Mouse (Mus musculus): ENCODE measurements around the gene Nsun7. TPM values are rescaled to one million over a fixed set of nuclear protein-coding genes. Genes with fewer than 3 reads are reported as not detected.

Gene Nsun7
- polyA plus RNA-seq, 1 experiment from 2014 or later: 2.6 TPM

DNA sequence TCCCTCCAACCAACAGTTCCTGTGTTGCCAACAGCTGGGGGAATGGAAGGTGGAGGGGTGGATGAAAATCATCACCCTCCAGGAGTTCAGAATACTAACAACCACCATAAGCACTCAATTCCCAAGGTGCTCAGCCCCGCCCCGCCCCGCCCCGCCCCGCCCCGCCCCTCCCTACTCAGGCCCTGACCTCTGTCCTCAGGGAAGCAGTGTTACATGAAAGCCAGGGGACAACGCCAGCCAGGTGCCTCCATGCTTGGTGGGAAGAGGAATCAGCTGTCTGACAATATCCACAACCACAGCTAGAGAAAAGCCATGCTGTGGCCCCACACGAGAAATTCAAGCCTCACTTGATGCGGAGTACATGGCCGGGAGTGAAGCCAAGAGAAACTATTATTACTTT, 82.2 kb downstream of the Nsun7 start:
- Histone ChIP-seq H3K27ac (no peak overlapping the region), H3K4me1 (peaks cover 44% of the 10 kb centered on the region), H3K36me3 (replicated peaks) (no peaks in the 10 kb centered on the region), H3K4me2 (no peak overlapping the region), H3K9ac (no peak overlapping the region), H3K27me3 (replicated peaks) (no peaks in the 10 kb centered on the region), H3K4me3 (no peak overlapping the region), H3K9me3 (no peaks in the 10 kb centered on the region)
- ATAC-seq (replicated peaks): no peak
- WGBS: 57% methylated on average over 10 of the region's 10 CpGs

DNA sequence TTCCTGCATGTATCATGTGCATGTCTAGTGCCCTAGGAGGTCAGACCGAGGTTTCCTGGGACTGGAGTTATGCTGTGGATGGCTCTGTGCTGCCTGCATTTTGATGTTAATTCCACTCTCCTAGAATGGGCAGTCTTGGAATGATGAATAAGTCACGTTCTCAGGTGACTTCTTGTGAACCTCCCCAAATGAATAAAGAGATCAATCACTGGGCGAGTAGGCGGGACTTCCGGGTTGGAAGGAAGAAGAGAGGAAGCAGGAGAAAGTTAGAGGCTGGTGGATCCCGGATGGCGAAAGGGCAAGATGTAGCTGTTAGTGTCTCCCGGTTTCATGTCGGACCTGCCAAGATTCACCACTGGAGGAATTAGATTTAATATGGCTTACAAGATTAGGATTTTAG, 82.6 kb downstream of the Nsun7 start:
- no peak overlapping the region for H3K27ac ChIP-seq
- H3K36me3 ChIP-seq (replicated peaks): no peaks in the 10 kb centered on the region
- H3K27me3 ChIP-seq (replicated peaks): no peaks in the 10 kb centered on the region
- WGBS: 70% methylated on average over 9 of the region's 9 CpGs
- no peak overlapping the region for H3K4me3 ChIP-seq
- H3K4me1 ChIP-seq: peaks cover 40% of the 10 kb centered on the region
- H3K9me3 ChIP-seq: no peaks in the 10 kb centered on the region
- no peak overlapping the region for H3K9ac ChIP-seq
- H3K4me2 ChIP-seq: no peak overlapping the region
- ATAC-seq (replicated peaks): no peak

DNA sequence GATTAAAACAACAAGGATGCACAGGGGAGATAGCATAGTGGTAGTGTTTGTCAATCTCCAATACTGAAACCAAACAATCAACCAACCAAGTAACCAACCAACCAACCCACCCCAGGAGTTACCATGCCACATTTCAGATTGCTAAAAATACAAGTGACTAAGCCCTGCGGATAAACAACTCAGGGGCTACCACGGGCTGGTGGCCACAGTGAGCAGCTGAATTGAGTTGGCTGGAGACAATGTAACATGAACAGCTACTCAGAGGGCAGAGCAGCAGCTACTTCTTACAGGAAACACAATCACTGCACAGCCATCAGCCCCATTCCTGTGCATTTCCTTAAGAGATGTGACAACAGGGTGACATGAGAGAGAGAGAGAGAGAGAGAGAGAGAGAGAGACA, 84.5 kb downstream of the Nsun7 start:
- H3K27ac ChIP-seq: no peak overlapping the region
- H3K27me3 ChIP-seq (replicated peaks): no peaks in the 10 kb centered on the region
- H3K36me3 ChIP-seq (replicated peaks): no peaks in the 10 kb centered on the region
- no peak for ATAC-seq (replicated peaks)
- H3K4me3 ChIP-seq: no peak overlapping the region
- peaks cover 21% of the 10 kb centered on the region for H3K4me1 ChIP-seq
- 60% methylated on average over 2 of the region's 2 CpGs for WGBS
- H3K4me2 ChIP-seq: no peak overlapping the region
- H3K9me3 ChIP-seq: no peaks in the 10 kb centered on the region
- H3K9ac ChIP-seq: no peak overlapping the region

- no peak for ATAC-seq (replicated peaks)
- no peak overlapping the region for H3K4me3 ChIP-seq
- no peaks in the 10 kb centered on the region for H3K36me3 ChIP-seq (replicated peaks)
- no peaks in the 10 kb centered on the region for H3K9me3 ChIP-seq
- H3K4me1 ChIP-seq: peaks cover 15% of the 10 kb centered on the region
- no peak overlapping the region for H3K27ac ChIP-seq
- WGBS: 56% methylated on average over 3 of the region's 3 CpGs
- H3K9ac ChIP-seq: no peak overlapping the region
- no peak overlapping the region for H3K4me2 ChIP-seq
- H3K27me3 ChIP-seq (replicated peaks): no peaks in the 10 kb centered on the region
Measured at GRCm38 (mm10) chr5:66345140-66345539, 85.4 kb downstream of the Nsun7 start.

DNA sequence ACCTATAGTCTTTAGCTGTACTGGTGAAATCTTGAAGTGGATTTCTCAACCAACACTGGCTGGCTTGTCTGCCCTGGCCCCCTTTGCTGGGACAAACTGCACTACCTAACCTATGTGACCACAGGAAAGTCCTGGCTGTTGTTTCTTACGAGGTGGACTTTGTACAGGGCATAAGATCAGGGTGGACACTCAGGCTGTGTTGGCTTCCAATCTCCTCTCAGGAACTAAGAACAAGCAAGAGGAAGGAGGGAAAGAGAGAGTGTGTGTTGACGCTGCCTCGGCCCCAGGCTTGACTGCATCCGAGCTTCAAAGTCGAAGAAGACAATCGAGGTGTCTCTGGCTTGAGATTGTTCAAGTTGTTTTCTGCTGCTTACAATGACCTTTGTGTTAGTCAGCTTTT, 87.1 kb downstream of the Nsun7 start:
- Histone ChIP-seq H3K9me3 (no peaks in the 10 kb centered on the region), H3K36me3 (replicated peaks) (no peaks in the 10 kb centered on the region), H3K4me3 (no peak overlapping the region), H3K4me2 (no peak overlapping the region), H3K27me3 (replicated peaks) (no peaks in the 10 kb centered on the region), H3K27ac (no peak overlapping the region), H3K4me1 (no peaks in the 10 kb centered on the region), H3K9ac (no peak overlapping the region)
- no peak for ATAC-seq (replicated peaks)
- 84% methylated on average over 6 of the region's 6 CpGs for WGBS

Other genes starting within 250 kb of the Nsun7 start
- 3.3 and 3.5 TPM in 2 replicates for gene Rbm47, start 86.8 kb upstream of the Nsun7 start, polyA plus RNA-seq (2015; fragmentation: Nextera tagmentation; extraction: Ambion mirVana)